In genomic region chr8:120902346-120902745, GRCm38 (mm10) we compare ENCODE assay signal across 15 mouse cellular contexts.
DNase-seq lines count a peak whose midpoint lies in the region; ATAC-seq and TF ChIP-seq lines count a peak whose summit lies in the region.
"Had no signal": no experiment of that assay in that cellular context is flagged by ENCODE, and none has a peak within 500 bp of the region (broad histone marks: within the 10 kb centered on the region; RNA-seq: fewer than 3 reads in every experiment).

No protein-coding gene starts in this region.

- no peak for ATAC-seq in limb, embryonic 12.5 days (ENCODE audit: insufficient number of reproducible peaks, insufficient read depth, low FRiP score, low TSS enrichment, low read depth)
- peak; percentile 31; the same call in 1 of the 2 replicates for ATAC-seq in stomach, embryonic 16.5 days (ENCODE audit: insufficient read depth, low FRiP score)
- ATAC-seq: forebrain, embryonic 13.5 days; hindbrain, embryonic 16.5 days; midbrain, embryonic 15.5 days had no signal

- H3K4me1 ChIP-seq in lung, adult 2 months (ENCODE audit: control insufficient read depth, insufficient read depth, low read length): peaks cover 2% of the 10 kb centered on the region; the same call in 1 of the 2 replicates
- H3K4me1 ChIP-seq in embryonic fibroblast, embryonic 13.5 days (ENCODE audit: control insufficient read depth, insufficient read depth, low read length): peaks cover 12% of the 10 kb centered on the region; the same call in 1 of the 2 replicates
- peaks cover 33% of the 10 kb centered on the region for H3K4me1 ChIP-seq in limb, embryonic 12.5 days (replicated peaks)
- H3K4me1 ChIP-seq in stomach, embryonic 16.5 days (ENCODE audit: control insufficient read depth, insufficient read depth, low read length): peaks cover 30% of the 10 kb centered on the region; the same call in 1 of the 2 replicates
- H3K4me1 ChIP-seq: forebrain, embryonic 13.5 days; midbrain, embryonic 15.5 days had no signal

- peak overlapping the region; percentile 69 for H3K27ac ChIP-seq in embryonic fibroblast, embryonic 13.5 days (ENCODE audit: insufficient read depth, low read length)
- no peak overlapping the region for H3K27ac ChIP-seq in limb, embryonic 12.5 days
- peak overlapping the region; percentile 81 for H3K27ac ChIP-seq in stomach, embryonic 16.5 days (ENCODE audit: low read length)
- H3K27ac ChIP-seq: forebrain, embryonic 13.5 days; liver, embryonic 14.5 days; midbrain, embryonic 15.5 days had no signal

- no peak for TF ChIP-seq CTCF in lung, adult 2 months (IDR thresholded peaks at IDR 0.05; ENCODE audit: insufficient read depth, low read length)
- no peak for TF ChIP-seq CTCF in embryonic fibroblast, embryonic 13.5 days (IDR thresholded peaks at IDR 0.05; ENCODE audit: borderline replicate concordance, insufficient read depth, low read length)

- peaks cover 77% of the 10 kb centered on the region for H3K27me3 ChIP-seq in limb, embryonic 12.5 days
- no peaks in the 10 kb centered on the region for H3K27me3 ChIP-seq in stomach, embryonic 16.5 days (ENCODE audit: control insufficient read depth, insufficient read depth, low read length)

- no peak overlapping the region for H3K4me3 ChIP-seq in lung, adult 2 months (replicated peaks; ENCODE audit: extremely low read depth, low read depth, low read length)
- no peak overlapping the region for H3K4me3 ChIP-seq in embryonic fibroblast, embryonic 13.5 days (ENCODE audit: insufficient read depth, low read length)
- no peak overlapping the region for H3K4me3 ChIP-seq in limb, embryonic 12.5 days (replicated peaks)
- no peak overlapping the region for H3K4me3 ChIP-seq in stomach, embryonic 16.5 days (replicated peaks; ENCODE audit: low read length)
- H3K4me3 ChIP-seq: forebrain, embryonic 13.5 days; midbrain, embryonic 15.5 days had no signal

- peak; percentile 24 to 60 for DNase-seq in lung, adult 18-20 months
- DNase-seq in lung, adult 2 months: no peak
- DNase-seq in yolk sac, embryonic 10.5 days (ENCODE audit: low spot score): no peak
- DNase-seq in heart, postnatal 25 days (ENCODE audit: low spot score): no peak
- DNase-seq in cerebellum, postnatal 10 days: no peak
- DNase-seq: cerebellum, postnatal 25 days; thymus, postnatal 36 days had no signal

- no peak overlapping the region for H3K9ac ChIP-seq in limb, embryonic 12.5 days (replicated peaks)
- H3K9ac ChIP-seq in stomach, embryonic 16.5 days (ENCODE audit: low read length): peak overlapping the region; percentile 51; the same call in 1 of the 2 replicates
- H3K9ac ChIP-seq: forebrain, embryonic 13.5 days; liver, embryonic 14.5 days; midbrain, embryonic 15.5 days had no signal

- 0 out of 2 replicates have a peak overlapping the region, but pooled peaks have one; percentile 21 for H3K4me2 ChIP-seq in limb, embryonic 12.5 days
- 0 out of 2 replicates have a peak overlapping the region, but pooled peaks have one; percentile 3 for H3K4me2 ChIP-seq in stomach, embryonic 16.5 days (ENCODE audit: low read depth, low read length)
- H3K4me2 ChIP-seq: forebrain, embryonic 13.5 days; heart, embryonic 11.5 days; midbrain, embryonic 15.5 days had no signal

- intact Hi-C loops in heart, postnatal 25 days (cut with DNase I): no loop called here

- TF ChIP-seq POLR2A in lung, adult 2 months (IDR thresholded peaks at IDR 0.05; ENCODE audit: borderline replicate concordance, extremely low read depth, low read depth, low read length): no peak
- TF ChIP-seq POLR2A in embryonic fibroblast, embryonic 13.5 days (IDR thresholded peaks at IDR 0.05; ENCODE audit: low read depth, low read length): peak; percentile 50; the same call in 1 of the 2 replicates

- H3K9me3 ChIP-seq in limb, embryonic 12.5 days: 0 out of 2 replicates have a peak, but pooled peaks cover 8% of the 10 kb centered on the region
- H3K9me3 ChIP-seq in stomach, embryonic 16.5 days (replicated peaks; ENCODE audit: control insufficient read depth, low read length): no peaks in the 10 kb centered on the region
- H3K9me3 ChIP-seq: forebrain, embryonic 13.5 days; midbrain, embryonic 15.5 days had no signal

- H3K36me3 ChIP-seq in limb, embryonic 12.5 days: no peaks in the 10 kb centered on the region
- H3K36me3 ChIP-seq in stomach, embryonic 16.5 days (ENCODE audit: control insufficient read depth, insufficient read depth, low read length): no peaks in the 10 kb centered on the region
- H3K36me3 ChIP-seq: midbrain, embryonic 15.5 days had no signal

- 15% methylated on average over 11 of the region's 11 CpGs for WGBS in lung, adult 2 months
- 10% methylated on average over 11 of the region's 11 CpGs for WGBS in limb, embryonic 12.5 days
- 14% methylated on average over 11 of the region's 11 CpGs for WGBS in stomach, embryonic 16.5 days

Comparison
In these comparisons a context has a peak if more than half of its experiments do, and no peak if none do; other contexts are left out.
1. DNase-seq: peak in lung, adult 18-20 months (2 of 2); none in lung, adult 2 months (single experiment), yolk sac, embryonic 10.5 days (single experiment), heart, postnatal 25 days (single experiment) and cerebellum, postnatal 10 days (0 of 2).